Mouse (Mus musculus) E14TG2a.4 (cell line): ENCODE measurements around the gene Arhgef33.

Experiments
- H3K27me3 ChIP-seq: 2 replicates; pipeline ENCODE4 v1.6.1; 2014; ENCODE audit warnings: low read length, control low read depth; ENCODE audit not compliant: insufficient read depth
- H3K36me3 ChIP-seq: 2 replicates; pipeline ENCODE4 v1.6.1; 2014; ENCODE audit warnings: low read length, control low read depth; ENCODE audit not compliant: insufficient read depth
- H3K4me1 ChIP-seq: replicated peaks from 2 replicates; pipeline ENCODE4 v1.6.1; 2014; ENCODE audit warnings: low read depth, low read length, control low read depth
- H3K4me3 ChIP-seq: replicated peaks from 2 replicates; pipeline ENCODE4 v1.5.1; 2014; ENCODE audit warnings: mild to moderate bottlenecking, low read length
- H3K9me3 ChIP-seq: 2 replicates; pipeline ENCODE4 v1.6.1; 2014; ENCODE audit warnings: low read length, control low read depth
- CTCF ChIP-seq: conservative IDR thresholded peaks from 2 replicates; pipeline ENCODE4 v1.5.1; 2014; ENCODE audit warnings: low read length
- NANOG ChIP-seq: IDR thresholded peaks from 2 replicates; pipeline ENCODE4 v1.6.1; 2014; ENCODE audit warnings: borderline replicate concordance, low read length, mixed read lengths
- POU5F1 ChIP-seq: IDR thresholded peaks from 2 replicates; pipeline ENCODE4 v1.6.1; 2014; ENCODE audit warnings: low read length, borderline replicate concordance

The Arhgef33 gene

GRCm38 (mm10) chr17:80324521-80324920 is 17.3 kb downstream of the Arhgef33 start:
- Histone ChIP-seq H3K9me3 (no peaks in the 10 kb centered on the region), H3K27me3 (0 out of 2 replicates have a peak, but pooled peaks cover 5% of the 10 kb centered on the region), H3K36me3 (no peaks in the 10 kb centered on the region), H3K4me3 (no peak overlapping the region), H3K4me1 (no peaks in the 10 kb centered on the region)
- no peak for TF ChIP-seq NANOG
- TF ChIP-seq POU5F1, result no peak
- no peak for TF ChIP-seq CTCF

GRCm38 (mm10) chr17:80325456-80325855 is 18.2 kb downstream of the Arhgef33 start:
- H3K9me3 ChIP-seq, result no peaks in the 10 kb centered on the region
- H3K27me3 ChIP-seq, result 0 out of 2 replicates have a peak, but pooled peaks cover 5% of the 10 kb centered on the region
- no peak for TF ChIP-seq NANOG
- no peak for TF ChIP-seq CTCF
- no peak for TF ChIP-seq POU5F1
- no peaks in the 10 kb centered on the region for H3K36me3 ChIP-seq
- no peaks in the 10 kb centered on the region for H3K4me1 ChIP-seq
- H3K4me3 ChIP-seq, result no peak overlapping the region

- H3K27me3 ChIP-seq, result 0 out of 2 replicates have a peak, but pooled peaks cover 5% of the 10 kb centered on the region
- no peaks in the 10 kb centered on the region for H3K9me3 ChIP-seq
- H3K4me1 ChIP-seq, result no peaks in the 10 kb centered on the region
- TF ChIP-seq CTCF (no peak), NANOG (no peak), POU5F1 (no peak)
- no peak overlapping the region for H3K4me3 ChIP-seq
- H3K36me3 ChIP-seq, result no peaks in the 10 kb centered on the region
These were observed 19.2 kb downstream of the Arhgef33 start for GRCm38 (mm10) chr17:80326431-80326830.

DNA sequence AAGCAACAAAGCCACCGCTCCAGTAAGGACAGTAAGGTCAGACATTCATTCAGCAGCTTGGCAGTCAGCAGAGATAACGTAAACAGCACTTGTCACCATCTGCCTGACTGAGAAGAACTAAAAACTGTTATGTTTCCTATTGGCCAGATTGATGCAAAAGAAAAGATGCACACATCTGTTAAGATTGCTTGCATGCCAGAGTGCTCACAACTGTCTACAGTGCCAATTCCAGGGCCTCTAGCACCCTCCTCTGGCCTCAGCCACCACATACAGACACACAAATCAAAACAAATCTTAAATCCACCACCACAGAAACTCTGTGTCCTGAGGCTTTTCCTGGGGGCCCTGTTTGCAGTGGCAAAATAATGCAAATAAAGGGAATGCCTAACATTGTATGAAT is 25.2 kb downstream of the Arhgef33 start:
- Histone ChIP-seq H3K27me3 (peaks cover 8% of the 10 kb centered on the region), H3K36me3 (no peaks in the 10 kb centered on the region), H3K4me3 (no peak overlapping the region), H3K9me3 (no peaks in the 10 kb centered on the region), H3K4me1 (no peaks in the 10 kb centered on the region)
- TF ChIP-seq CTCF (0 out of 2 replicates have a peak, but pooled peaks have one; percentile 4), POU5F1 (no peak)

DNA sequence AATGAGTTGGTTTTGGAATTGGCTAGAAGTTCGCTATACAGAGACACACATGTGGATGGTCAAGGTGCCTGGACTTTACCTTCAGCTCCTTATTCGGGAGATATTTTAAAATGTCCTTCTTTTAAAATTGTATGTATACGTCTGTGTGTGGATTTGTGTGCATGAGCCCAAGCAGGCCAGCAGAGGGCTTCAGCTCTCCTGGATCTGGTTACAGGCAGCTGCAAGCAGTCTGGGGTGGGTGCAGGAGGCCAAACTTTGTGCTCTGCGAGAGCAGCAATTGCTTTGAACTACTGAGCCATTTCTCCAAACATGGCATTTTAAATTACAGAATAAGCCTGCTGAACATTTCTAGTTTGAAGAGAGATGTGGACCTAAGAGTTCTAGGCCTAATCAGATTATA is 38.1 kb downstream of the Arhgef33 start:
- Histone ChIP-seq H3K4me1 (no peaks in the 10 kb centered on the region), H3K4me3 (no peak overlapping the region), H3K9me3 (peaks cover 12% of the 10 kb centered on the region), H3K36me3 (no peaks in the 10 kb centered on the region), H3K27me3 (peaks cover 13% of the 10 kb centered on the region)
- TF ChIP-seq NANOG (no peak), CTCF (peak; percentile 47), POU5F1 (no peak)

DNA sequence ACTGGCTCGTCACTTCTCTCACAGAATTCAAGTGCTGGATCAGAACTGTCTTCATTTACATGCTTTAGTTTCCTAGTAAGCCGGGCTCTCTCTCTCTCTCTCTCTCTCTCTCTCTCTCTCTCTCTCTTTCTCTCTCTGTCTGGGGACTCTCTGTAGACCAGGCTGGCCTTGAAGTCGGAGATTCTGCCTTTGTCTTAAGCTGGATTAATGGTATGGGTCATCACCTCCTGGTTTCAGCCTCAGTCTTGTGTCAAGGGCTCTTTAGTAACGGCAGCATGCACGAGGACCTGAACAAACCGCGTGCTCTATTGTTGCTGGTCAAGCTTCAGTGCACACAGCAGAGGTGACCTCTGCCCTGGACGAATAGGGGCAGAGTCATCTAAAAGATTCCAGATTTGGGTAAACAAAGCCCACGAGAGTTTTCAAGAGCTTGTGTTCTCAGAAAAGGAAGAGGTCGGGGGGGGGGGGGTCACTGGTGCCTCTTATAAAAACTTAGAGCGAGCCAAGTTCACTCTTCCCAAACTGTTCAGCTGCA is 39.5 kb downstream of the Arhgef33 start:
- TF ChIP-seq NANOG (no peak), POU5F1 (no peak), CTCF (no peak)
- no peaks in the 10 kb centered on the region for H3K4me1 ChIP-seq
- H3K27me3 ChIP-seq, result peaks cover 9% of the 10 kb centered on the region
- H3K4me3 ChIP-seq, result no peak overlapping the region
- peaks cover 12% of the 10 kb centered on the region for H3K9me3 ChIP-seq
- H3K36me3 ChIP-seq, result no peaks in the 10 kb centered on the region

GRCm38 (mm10) chr17:80347234-80347633 is 40.0 kb downstream of the Arhgef33 start:
- no peaks in the 10 kb centered on the region for H3K4me1 ChIP-seq
- no peak overlapping the region for H3K4me3 ChIP-seq
- H3K27me3 ChIP-seq, result peaks cover 9% of the 10 kb centered on the region
- TF ChIP-seq NANOG (no peak), POU5F1 (no peak), CTCF (no peak)
- H3K9me3 ChIP-seq, result peaks cover 12% of the 10 kb centered on the region
- no peaks in the 10 kb centered on the region for H3K36me3 ChIP-seq

- no peak for TF ChIP-seq POU5F1
- TF ChIP-seq NANOG, result no peak
- TF ChIP-seq CTCF, result no peak
- Histone ChIP-seq H3K27me3 (peaks cover 38% of the 10 kb centered on the region), H3K9me3 (0 out of 2 replicates have a peak, but pooled peaks cover 3% of the 10 kb centered on the region), H3K36me3 (no peaks in the 10 kb centered on the region), H3K4me3 (no peak overlapping the region), H3K4me1 (no peaks in the 10 kb centered on the region)
These were observed 53.0 kb downstream of the Arhgef33 start for GRCm38 (mm10) chr17:80360245-80360644.

DNA sequence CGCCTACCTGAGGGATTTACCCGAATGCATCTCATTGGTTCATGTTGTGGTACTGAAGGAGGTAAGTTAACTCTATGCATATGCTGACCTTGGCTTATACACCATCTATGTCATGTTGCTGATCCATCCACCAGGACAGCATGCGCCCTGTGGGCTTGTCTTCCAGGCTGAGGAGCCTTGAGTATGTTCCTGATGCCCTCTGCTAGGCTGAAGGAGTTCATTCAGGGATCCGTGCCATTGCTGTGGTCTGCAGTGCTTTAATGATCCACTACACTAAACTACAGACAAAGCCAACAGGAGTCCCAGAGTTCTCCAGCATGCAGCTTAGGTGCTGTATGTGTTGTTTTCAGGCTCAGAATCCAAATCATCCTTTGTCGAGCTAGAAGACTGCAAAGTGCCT is 60.1 kb downstream of the Arhgef33 start:
- Histone ChIP-seq H3K9me3 (0 out of 2 replicates have a peak, but pooled peaks cover 3% of the 10 kb centered on the region), H3K36me3 (no peaks in the 10 kb centered on the region), H3K27me3 (peaks cover 51% of the 10 kb centered on the region), H3K4me1 (no peaks in the 10 kb centered on the region), H3K4me3 (no peak overlapping the region)
- no peak for TF ChIP-seq POU5F1
- no peak for TF ChIP-seq NANOG
- TF ChIP-seq CTCF, result no peak

DNA sequence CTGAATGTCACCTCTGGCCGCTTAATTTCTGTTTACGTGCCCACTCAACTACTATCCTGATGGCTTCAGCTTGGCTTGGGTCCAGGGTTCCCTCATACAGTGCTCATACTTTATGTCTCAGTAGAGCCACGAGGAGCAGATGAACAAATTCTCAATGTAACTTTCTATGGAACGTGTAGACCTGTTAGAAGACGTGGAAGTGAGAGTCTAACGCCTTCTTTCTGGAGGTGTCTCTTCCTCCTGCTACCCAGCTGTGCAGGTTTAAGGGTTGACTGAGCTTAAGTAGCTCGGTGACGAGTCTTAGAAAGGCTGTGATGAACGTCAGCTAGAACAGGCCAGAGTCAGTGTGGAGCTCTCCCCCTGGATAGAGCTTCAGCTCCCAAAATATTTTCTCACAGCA is 61.4 kb downstream of the Arhgef33 start:
- Histone ChIP-seq H3K4me3 (no peak overlapping the region), H3K27me3 (peaks cover 50% of the 10 kb centered on the region), H3K36me3 (no peaks in the 10 kb centered on the region), H3K9me3 (no peaks in the 10 kb centered on the region), H3K4me1 (peaks cover 3% of the 10 kb centered on the region; the same call in 1 of the 2 replicates)
- TF ChIP-seq NANOG (no peak), CTCF (no peak), POU5F1 (no peak)
